Mouse (Mus musculus): ENCODE data around the gene Pan2.
A peak's percentile ranks its signal among the peaks of the same experiment; 100 is the strongest.
"Not testable (repeated sequence)": the region's sequence is repeated elsewhere in the genome, so short reads cannot be mapped to it uniquely, and the experiment has no call there.

The Pan2 gene

GRCm38 (mm10) chr10:128283604-128284579 is 19.2 kb upstream of the Pan2 start:
- DNase-seq (ENCODE audit: low spot score): peak; percentile 48

DNA sequence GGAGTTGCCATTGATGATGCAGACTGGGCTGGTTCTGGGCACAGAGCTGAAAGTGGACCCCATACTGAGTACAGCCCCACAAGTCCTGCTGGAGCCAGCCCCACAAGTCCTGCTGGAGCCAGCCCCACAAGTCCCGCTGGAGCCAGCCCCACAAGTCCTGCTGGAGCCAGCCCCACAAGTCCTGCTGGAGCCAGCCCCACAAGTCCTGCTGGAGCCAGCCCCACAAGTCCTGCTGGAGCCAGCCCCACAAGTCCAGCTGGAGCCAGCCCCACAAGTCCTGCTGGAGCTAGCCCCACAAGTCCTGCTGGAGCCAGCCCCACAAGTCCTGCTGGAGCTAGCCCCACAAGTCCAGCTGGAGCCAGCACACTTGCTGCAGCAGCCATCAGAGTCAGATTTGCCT is 12.5 kb upstream of the Pan2 start:
- DNase-seq (ENCODE audit: low spot score): not testable (repeated sequence)

DNA sequence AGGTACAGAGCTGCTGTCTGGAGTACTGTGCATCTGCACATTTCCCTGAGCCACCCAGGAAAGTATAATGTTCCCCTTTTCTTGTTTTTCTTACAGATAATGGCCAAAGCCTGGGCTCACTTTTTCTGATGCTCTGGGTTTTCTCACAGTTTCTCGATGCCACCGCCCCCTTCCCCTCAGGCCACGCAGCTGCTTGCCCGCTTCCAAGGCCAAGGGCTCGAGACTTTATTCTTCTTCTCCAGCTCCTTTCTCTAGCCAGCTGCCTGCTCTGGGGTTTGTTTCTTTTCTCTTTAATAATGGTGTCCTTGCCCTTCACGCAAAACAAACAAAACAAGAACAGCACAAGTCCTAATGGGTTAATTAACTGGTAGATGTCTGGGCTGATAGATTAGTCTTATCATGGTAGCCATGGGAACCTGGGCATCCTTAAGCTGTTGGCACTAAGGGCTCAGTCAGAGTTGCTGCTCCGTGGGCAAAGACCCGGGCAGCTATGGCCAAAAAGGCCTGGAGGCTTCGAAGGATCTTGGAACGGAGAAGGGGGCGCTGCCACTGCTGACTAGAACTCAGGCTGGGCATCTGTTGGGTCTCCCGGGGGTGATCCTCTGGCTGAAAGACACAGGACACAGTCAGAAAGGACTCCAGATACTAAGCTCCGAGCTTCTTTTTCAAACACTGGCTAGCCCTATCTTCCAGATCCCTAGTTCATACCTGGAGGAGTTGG is 6.6 kb upstream of the Pan2 start:
- no peak for DNase-seq (ENCODE audit: low spot score)

DNA sequence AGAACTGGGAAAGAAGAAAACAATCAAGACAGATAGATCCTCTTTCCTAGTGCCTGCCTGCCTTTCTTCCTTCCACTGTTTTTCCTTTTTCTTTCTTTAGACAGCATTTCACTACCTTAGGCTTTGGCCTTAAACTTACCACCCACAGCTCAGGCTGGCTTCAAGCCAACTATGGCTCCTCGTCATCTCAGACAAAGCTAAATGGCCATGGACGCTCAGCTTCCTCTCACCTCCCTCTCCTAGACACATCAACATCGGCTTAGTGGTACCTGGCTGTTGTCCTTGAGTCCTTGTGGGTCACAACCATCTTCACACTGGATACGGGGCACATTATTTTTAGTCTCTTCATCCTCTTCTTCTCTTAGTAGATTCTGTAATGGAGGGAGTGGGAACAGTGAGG is 5.9 kb upstream of the Pan2 start:
- DNase-seq (ENCODE audit: low spot score): no peak

- DNase-seq (ENCODE audit: low spot score): no peak
Measured at GRCm38 (mm10) chr10:128297622-128298021, 5.5 kb upstream of the Pan2 start.

- no peak for DNase-seq (ENCODE audit: low spot score)
Measured at GRCm38 (mm10) chr10:128298243-128298642, 4.9 kb upstream of the Pan2 start.

GRCm38 (mm10) chr10:128298702-128299171 is 4.4 kb upstream of the Pan2 start, which contains the start of gene Il23a:
Gene Il23a, minus strand, starts transcription at chr10:128298752.
- no peak for DNase-seq (ENCODE audit: low spot score)

DNA sequence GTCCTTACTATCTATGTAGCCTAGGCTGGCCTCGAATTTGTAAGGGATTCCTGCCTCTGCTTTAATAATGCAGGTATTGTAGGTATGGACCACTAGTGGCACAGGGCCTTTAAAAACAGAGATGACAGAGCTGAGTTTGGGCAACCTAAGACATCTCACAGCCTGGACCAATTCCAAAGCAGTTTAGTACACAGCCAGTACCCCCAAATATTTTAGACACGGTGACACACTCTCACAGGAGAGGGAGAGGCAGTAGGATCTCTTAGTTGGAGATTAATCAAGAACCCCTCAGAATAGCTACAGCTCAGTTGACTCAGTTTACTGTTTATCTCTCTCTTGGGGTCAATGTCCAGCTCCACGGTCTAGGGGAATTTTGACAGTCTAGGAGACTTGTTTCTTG is 778 bp upstream of the Pan2 start:
- DNase-seq (ENCODE audit: low spot score): no peak

DNA sequence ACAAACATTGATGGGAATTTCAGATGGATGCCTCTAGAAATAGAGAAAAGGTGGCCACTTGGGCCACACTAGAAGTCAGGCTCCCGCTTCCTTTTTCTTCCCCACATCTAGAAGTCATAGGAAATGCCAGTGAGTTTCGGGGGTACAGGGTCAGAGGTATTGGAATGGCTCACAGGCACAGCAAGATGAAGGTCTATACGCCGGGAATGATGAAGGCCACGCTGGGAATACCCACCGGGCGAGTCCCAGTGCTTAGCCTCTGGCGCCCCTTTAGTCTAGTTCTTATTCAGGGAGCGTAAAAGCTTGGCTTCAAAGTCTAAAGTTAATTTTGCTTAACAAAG is 380 bp upstream of the Pan2 start:
- no peak for DNase-seq (ENCODE audit: low spot score)

GRCm38 (mm10) chr10:128309654-128310053 is 6.5 kb downstream of the Pan2 start:
- DNase-seq (ENCODE audit: low spot score): no peak

DNA sequence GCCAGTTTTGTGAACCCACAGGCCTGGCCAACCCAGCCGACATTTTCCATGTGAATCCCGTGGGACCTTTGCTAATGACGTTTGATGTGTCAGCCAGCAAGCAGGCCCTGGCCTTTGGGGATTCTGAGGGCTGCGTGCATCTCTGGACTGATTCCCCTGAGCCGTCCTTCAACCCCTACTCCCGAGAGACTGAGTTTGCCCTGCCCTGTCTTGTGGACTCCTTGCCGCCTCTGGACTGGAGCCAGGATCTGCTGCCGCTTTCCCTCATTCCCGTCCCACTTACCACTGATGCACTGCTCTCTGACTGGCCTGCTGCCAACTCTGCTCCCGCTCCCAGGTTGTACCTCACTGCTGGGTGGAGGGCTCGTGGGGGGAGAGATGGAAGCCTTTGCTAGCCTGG is 7.0 kb downstream of the Pan2 start:
- DNase-seq (ENCODE audit: low spot score): no peak

DNA sequence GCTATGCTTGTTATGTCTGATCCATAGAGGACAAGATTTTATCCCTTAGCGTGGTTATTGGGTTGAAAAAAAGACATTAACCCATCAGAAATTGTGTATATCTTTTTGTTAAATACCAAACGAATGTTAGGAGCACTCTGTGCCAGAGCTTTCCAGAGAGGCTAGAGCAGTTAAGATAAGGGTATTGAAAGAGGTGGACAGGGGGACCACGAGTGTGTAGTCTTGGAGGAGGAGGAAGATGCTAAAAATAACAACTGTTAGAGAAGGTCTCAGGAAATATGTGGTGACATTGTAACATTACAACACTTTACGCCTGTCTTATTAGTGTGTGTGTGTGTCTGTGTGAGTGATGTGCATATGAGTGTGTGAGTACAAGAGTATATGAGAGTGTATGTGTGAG is 7.8 kb downstream of the Pan2 start:
- no peak for DNase-seq (ENCODE audit: low spot score)

- DNase-seq (ENCODE audit: low spot score): no peak
Measured at GRCm38 (mm10) chr10:128315578-128315977, 12.4 kb downstream of the Pan2 start.

- no peak for DNase-seq (ENCODE audit: low spot score)
Measured at GRCm38 (mm10) chr10:128321641-128322040, 18.5 kb downstream of the Pan2 start.

DNA sequence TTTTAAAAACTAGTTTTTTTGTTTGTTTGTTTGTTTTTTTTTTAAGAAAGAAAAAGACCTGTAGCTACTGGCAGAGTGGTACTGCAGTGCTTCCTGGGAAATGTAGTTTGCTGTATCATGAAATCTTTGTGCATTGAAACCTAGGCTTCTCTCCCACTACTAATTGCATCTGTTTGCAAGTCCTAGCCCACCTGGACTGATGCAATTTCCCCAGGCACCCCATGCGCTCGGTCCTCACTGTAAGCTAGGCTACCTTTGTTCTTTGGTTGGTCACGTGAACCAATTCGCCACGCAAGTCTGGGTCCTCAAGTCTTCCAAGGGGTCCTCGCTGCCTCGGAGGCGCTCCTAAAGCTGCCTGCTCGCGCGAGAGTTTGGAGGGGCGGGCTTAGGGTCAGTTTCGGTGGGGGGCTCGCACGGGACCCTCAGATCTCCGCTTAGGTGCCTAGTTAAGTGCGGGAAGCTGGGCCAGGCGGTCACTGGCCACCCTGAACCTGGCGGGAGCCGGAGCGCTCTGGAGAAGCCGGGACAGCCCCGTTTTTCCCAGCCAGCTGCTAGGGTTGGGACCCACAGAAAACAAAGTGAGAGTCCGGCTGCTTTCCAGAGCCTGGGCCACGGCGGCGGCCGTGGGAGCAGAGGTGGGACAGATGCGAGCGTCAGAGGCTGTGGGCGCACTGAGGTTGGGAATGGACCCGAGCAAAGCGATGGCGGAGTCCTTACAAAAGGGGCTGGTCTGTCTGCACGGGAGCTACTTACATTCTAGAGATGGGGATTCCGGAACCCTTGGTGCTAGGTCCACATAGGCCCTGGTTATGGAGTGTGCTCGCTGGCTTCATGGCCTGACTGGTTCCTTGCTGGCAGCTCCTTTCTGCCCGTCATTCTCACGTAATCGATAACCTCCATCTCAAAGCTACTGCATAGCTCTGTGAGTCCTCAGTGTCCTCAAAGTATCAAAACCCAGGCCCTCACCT is 19.3 kb downstream of the Pan2 start, which contains the start of gene Cnpy2:
Gene Cnpy2 (plus strand): TSS at position 319 of the 968 bp plus-strand sequence.
- peak; percentile 69 for DNase-seq (ENCODE audit: low spot score)

GRCm38 (mm10) chr10:128323516-128323915 is 20.4 kb downstream of the Pan2 start:
- DNase-seq (ENCODE audit: low spot score): no peak

DNA sequence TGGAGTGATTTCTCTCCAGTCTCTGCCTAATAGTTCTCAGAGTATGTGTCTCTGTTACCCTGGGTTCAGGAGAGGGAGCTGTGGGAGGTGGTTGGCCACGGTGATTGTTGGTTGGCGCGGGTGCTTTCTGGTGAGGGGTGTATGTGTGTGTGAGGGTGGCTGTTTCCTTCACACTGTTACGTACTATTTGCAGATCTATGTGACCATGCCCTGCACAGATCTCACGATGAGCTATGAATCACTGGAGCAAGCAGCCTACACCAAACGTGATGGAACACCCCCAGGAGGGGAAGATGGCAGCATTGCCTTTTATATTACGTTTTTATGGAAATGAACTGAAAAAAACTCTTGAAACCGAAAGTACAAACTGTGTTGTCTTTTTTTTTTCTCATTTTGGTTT is 23.7 kb downstream of the Pan2 start:
- DNase-seq (ENCODE audit: low spot score): no peak

DNA sequence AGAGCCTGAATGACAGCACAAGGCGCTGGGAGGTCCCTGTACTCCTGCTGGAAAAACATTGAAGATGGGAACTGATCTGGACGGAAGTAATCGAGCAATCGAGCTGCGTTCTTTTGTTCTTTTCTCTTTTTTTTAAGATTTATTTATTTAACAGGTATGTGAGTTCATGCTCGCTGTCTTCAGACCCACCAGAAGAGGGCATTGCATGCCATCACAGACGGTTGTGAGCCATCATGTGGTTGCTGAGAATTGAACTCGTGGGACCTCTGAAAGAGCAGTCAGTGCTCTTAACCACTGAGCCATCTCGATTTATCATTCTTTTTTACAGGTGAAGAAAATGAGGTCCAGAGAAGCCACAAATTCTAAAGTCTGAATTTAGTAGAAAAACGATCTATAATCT is 24.5 kb downstream of the Pan2 start:
- no peak for DNase-seq (ENCODE audit: low spot score)

DNA sequence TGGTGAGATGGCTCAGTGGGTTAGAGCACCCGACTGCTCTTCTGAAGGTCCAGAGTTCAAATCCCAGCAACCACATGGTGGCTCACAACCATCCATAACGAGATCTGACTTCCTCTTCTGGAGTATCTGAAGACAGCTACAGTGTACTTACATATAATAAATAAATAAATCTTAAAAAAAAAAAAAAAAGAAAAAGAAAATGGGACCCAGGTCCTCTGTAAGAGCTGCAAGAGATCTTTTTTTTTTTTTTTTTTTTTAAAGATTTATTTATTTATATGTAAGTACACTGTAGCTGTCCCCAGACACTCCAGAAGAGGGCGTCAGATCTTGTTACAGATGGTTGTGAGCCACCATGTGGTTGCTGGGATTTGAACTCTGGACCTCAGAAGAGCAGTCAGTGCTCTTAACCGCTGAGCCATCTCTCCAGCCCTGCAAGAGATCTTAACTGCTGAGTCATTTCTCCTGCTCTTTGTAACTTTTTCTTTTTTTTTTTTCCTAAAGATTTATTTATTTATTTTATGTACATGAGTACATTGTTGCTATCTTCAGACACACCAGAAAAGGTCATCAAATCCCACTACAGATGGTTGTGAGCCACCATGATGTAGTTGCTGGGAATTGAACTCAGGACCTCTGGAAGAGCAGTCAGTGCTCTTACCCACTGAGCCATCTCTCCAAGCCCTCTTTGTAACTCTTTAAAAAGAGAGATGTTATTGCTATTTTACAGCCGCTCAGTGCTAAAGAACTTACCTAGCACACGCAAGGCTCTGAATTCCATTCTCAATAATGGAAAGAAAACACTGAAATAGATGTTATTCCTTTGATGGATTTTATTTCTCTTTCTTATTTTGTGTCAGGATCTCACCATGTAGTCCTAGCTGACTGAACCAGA is 29.5 kb downstream of the Pan2 start:
- not testable (repeated sequence) for DNase-seq (ENCODE audit: low spot score)

DNA sequence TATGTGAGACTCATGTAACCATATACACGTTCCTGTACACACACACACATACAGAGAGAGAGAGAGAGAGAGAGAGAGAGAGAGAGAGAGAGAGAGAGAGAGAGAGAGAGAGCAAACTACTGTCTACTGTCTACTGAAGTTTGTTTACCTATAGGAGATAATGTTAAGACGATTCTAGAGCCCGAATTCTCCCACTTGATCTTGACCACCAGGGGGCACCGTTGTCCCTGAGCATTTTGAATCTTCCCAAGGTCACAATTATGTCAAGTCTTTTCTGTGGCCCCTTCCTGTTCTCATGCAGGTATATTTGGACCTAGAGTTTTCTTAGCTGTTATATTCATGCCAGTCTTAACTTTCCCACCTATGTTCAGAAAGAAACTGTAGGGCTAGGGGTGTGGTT is 32.4 kb downstream of the Pan2 start:
- peak; percentile 62 for DNase-seq (ENCODE audit: low spot score)

GRCm38 (mm10) chr10:128336195-128336594 is 33.1 kb downstream of the Pan2 start:
- DNase-seq (ENCODE audit: low spot score): no peak
